Mouse (Mus musculus): ENCODE measurements around the gene Galnt17.
A peak's percentile ranks its signal among the peaks of the same experiment; 100 is the strongest.

Galnt17 gene

DNA sequence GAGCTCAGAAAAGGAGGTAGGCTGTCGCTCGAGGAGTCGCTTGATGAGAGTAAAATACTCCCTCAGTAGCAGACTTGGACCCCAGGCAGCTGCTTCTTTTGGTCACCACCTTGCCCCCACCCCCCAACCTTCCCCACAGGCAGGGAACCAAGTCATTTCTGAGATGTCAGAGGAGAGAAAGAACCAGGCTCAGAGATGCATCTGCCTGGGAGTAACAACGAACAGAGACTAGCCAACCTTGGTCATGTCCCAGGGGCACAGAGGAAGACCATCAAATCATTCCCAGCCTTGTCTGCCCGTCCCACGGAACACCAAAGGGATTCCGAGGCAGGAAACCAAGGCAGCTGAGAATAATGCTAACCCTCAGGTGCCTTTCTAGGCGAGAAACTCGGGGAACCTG is 293.0 kb downstream of the Galnt17 start:
- DNase-seq, result no peak

DNA sequence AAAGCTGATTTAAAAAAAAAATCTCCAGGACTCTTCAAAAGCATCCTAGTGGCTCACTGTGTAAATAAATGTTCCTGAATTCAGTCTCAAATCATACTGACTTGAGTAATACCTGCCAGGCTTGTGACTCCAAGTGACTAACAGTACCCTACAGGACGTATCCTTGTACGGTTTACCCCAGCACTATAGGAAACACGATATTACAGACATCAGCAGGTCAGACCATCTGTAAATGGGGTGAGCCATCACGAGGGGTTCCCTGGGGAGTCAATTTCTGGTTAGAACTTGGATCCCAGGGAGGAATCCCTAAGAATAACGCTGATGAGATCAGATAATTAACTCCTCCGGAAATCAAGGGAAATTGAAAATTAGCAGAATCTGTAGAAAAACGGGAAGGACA is 294.5 kb downstream of the Galnt17 start:
- no peak for DNase-seq

DNA sequence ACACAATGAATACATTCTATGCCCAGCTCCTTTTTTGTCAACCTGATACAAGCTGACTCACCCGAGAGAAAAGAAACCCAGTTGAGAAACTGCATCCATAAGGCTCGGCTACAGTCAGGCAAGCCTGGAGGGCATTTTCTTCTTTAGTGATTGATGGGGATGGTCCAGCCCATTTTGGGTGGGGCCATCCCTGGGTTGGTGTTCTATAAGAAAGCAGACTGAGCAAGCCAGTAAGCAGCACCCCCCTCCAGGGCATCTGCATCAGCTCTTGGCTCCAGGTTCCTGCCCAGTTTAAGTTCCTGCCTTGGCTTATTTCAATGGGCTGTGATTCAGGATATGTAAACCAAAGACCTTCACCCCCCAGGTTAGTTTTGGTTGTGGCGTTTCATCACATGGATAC is 295.2 kb downstream of the Galnt17 start:
- DNase-seq, result no peak

DNA sequence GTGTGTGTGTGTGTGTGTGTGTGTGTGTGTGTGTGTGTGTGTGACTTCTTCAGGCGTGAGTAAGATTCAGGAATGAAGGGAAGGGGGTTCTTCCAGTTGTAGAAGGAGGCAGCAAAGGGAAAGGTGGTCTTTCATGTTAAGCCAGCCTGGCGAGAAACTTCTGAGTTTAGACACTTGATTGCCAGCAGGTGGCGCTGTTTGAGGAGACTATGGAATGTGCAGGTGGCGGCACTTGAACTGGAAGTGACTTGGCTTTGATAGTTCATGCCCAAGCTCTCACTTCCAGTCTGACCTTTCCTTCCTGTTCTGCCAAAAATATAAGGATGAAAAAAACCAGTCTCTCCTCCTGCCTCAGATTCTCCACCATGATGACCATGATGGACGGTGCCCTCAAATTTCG is 298.8 kb downstream of the Galnt17 start:
- DNase-seq, result no peak

DNA sequence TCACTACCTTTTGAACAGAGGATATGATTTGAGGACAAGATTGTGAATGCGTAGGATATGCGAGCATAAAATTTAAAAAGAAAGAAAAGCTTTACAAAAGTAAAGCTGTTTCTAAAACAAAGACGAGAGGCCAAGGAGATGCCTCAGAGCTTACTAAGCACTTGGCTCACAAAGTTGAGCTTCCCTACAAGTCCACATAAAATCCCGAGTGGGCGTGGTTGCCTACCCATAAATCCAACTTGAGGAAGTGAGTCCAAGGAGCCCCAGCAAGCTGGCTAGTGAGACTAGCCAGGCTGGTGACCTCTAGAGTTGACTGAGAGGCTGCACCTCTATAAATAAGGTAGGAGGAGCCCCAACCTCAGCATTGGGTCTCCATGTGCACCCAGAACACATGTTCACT is 299.8 kb downstream of the Galnt17 start:
- no peak for DNase-seq

DNA sequence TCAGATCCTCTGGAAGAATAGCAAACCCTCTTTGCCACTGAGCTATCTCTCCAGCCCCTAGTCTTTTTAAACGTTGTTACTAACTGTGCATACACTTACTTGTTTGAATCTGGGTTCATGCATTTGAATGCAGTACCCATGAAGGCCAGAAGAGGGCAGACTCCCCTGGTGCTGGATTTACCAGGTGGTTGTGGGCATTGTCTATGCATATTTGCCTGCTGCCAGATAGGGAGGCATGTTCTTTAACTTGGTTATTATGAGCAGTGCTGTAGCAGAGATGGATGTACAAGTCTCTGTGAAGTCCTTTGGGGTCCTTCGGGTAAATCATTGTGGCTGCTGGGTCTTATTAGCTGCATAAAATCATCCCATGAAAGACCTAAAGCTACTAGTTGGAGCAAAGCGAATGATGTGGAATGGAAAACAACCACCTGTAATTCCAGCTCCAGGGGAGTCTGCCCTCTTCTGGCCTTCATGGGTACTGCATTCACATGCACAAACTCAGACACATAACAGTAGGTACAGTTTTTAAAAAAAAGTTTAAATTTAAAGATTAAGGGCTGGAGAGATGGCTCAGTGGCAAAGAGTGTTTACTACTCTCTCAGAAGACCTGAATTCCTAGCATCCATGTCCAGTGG is 300.3 kb downstream of the Galnt17 start:
- DNase-seq, result peak in 1 of 2 experiments; percentile 1

DNA sequence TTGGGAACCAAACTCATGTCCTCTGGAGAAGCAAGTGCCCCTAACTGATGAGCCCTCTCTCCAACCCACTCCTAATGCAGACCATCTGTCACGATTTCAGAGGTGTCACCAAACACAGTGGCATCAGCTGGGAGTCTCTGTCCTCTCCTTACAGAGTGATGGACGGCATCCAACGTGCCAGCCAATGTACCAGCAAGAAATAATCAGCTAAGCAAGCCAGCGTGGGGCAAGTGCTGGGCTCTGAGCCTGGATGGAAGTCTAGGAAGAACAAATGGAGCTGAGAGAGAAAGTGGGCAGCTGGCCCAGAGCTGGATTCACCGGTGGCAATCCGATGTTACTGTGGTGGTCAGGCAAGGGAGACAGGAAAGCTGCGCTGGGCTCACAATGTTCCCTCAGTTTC is 301.1 kb downstream of the Galnt17 start:
- no peak for DNase-seq

DNA sequence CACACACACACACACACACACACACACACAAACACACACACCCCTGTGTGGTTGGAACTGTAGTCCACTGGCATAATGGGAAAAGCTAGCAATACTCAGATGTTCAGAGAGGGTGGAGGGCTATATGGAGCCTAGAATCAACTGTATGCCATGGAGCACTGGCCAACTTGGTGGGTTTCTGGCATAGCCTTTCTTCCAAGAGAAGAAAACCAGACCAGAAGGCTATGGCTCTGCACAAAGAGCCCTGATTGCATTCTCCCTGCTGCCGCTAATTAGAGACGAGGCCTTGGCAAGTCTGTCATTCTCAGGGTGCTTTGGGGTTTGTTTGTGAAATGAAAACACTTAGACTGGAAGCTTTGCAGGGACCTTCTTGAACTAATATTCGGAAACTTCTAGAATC is 301.8 kb downstream of the Galnt17 start:
- DNase-seq, result no peak

DNA sequence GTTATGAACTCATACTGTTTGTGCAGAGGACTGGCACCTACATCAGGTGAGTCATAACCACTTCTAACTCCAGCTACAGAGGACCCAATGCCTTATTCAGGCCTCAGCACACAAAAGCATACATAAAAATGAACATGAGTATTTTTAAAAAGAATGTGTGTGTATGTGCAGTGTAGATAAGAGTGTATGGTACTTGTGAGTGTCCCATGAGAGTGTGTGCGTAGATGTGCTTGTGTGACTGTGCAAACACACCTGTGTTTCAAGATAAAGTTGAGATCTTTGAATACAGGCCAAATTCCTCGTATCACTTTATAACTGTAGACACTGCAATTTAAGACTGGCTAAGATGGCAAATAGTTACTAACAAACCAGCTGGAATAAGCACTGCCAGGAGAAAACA is 307.7 kb downstream of the Galnt17 start:
- DNase-seq, result no peak

DNA sequence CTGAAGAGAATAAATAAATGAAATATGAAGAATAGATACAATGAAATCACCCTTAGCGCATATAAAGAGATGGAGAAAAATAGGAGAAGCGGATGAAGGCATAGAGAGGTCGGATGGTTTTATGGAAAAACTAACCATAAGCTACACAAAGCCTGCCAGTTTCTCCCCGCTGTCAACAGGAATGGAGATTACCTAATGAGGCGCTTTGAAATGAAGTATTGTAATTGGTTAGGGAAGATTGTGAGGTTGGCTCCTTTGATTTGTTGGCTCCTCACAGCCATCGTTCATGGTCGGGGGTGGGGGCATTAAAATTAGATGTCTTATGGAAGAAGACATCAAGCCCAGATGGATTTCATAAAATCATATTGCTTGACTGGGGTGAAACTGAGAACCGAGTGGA is 329.0 kb downstream of the Galnt17 start:
- DNase-seq, result no peak

DNA sequence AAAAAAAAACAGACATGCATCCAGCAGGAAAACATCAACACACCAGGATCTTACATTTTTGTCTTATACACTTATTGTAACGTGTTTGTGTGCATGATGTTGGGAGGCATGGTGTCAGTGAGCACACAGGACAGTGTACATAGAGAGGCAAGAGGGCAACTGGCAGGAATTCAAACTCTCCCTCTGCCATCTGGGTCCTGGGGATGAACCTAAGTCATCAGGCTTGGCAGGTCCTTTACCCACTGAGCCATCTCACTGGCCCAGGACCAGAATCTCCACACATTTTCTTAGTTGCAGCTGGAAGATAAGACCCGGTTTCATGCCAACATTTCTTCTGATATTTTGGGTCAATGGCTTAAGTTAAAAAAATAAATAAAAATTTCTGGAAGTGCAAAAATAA is 329.4 kb downstream of the Galnt17 start:
- DNase-seq, result no peak

DNA sequence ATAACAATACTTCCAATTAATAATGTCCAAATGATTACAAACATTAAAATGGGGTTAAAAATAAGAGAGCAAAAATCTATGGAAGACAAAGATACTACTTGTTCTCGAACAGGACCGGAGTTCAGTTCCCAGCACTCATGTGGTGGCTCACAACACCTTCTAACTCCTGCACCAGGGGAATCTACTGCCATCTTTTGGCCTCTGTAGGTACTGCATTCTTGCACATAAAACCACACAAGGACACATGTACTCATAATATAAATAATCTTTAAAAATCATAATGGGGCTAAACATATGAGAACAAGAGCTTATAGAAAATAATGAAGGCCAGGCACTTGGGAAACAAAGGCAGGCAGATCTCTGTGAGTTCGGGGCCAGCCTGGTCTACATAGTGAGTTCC is 330.3 kb downstream of the Galnt17 start:
- DNase-seq, result no peak

DNA sequence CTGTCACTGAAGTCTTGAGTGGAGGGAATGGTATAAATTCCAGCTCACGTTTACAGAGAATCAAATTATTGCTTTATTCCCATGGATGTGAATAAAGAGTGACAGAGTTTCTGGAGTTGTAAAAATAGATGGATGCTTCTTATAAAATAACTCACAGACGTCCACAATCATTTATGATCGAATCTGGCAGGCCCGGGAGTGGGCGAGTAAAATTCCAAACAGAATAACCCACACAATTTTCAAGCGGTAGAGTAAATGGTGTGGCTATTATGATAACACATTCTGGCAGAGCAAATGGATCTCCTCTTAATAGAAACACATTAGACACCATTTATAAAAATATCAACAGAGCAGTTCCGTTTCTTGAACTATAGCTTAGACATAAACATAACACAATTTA is 355.9 kb downstream of the Galnt17 start:
- no peak for DNase-seq

DNA sequence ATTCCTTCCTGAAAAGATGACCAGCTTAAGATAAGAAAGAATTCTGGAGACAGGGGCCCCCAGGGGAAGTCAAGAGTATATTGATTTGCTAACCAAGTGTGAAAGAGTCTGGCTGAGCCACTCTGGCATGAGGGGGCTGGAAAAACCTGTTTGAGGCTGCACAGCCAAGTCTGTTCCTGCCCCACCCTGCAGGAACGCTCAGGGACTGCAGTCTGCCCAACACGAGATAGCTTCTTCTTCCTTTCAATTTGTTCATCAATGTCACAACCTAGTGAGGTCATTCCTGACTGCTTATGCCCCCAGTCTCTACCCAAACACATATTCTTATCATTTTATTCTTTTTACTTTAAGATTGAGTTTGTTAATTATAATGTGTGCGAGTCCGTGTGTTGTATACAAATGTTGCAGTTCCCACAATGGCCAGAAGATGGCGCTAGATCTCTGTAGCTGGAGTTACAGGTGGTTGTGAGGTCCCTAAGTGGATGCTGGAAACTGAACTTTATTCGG is 357.4 kb downstream of the Galnt17 start:
- no peak for DNase-seq

DNA sequence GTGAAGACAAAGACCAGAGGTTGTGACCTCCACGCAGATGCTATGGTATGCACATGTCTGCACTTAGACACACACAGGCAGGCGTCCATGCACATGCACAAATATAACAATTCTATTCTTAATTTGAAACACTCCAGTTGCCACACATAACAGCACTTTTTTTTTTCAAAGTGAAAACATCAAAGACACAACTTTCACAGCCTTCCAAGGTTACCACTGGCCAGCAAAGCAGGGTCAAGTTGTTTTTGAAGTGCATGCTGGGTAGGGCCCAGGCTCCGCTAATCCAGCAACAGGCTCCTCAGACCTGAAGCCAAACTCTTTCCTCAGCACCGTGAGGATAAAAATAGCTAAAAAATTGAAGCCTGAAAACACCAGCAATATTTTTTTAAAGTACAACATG is 357.9 kb downstream of the Galnt17 start:
- DNase-seq, result no peak

DNA sequence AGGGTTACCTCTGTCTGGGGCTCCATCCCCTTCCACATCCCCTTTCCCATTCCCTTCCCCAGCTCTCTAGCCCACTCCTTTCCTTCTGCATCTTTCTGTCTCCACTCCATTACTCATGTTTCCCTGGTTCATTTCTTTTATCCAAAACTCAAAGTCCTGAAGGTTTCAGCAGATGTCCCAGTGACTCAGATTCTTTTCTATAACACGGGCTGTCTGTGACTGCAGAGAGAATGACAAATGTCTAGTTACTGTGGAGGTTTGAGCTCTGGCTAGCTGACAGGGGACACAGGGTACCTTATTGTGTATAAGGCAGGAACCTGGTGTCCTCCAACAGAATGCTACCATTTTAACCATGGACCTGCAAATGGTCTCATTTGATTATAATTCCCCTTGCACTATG is 358.6 kb downstream of the Galnt17 start:
- DNase-seq, result no peak

DNA sequence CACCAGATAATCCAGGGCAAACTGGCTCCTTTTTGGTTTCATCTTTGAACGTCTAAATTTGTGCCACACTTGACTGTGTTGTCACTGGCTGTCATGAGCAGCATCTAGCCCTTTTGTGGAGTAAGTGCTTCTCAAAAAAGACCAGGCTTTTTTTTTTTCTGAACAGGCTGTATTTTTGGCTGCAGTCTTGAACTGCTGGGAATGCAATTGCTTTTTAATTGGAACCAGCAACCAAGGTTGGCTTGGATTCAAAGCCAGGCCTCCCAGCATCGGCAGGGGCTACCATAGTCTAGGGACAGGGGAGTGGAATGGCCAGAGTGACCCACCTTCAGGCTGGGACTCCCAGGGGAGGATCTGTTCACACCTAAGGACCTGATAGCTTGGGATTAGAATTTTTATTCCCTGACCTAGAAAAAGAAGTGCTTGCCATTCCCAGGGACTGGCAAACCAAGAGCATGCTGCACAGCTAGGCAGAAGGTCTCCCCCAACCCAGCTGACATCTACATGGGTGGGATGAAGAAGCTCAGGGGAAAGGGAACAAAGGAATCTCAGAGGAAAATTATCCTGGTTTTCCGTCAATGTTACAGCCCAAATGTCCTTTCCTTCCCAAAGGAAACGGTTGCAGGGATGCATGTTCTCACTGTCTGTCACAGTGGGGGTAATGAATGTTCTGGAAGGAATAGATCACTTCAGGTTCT is 369.2 kb downstream of the Galnt17 start:
- DNase-seq, result no peak

DNA sequence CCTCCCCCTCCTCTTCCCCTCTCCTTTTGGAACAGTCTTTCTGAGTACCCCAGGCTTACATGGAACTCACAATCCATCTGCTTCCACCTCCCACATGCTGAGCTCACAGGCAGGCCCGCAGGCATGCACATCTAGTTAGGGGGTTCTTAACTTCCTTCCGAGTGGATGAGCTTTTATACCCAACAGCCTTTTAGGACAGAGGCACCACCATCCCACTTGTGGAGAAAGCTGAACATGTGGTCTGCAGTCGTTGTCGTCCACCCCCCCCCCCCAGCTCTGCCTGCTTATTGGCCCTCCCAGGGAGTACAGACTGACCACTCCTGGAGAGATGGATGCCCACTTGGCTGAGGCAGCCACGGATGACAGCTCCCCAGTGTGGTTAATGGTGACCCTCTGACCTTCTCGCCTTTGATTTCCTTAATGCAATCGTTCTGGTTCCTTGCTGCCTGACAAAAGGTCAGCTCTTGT is 370.0 kb downstream of the Galnt17 start:
- DNase-seq, result no peak

DNA sequence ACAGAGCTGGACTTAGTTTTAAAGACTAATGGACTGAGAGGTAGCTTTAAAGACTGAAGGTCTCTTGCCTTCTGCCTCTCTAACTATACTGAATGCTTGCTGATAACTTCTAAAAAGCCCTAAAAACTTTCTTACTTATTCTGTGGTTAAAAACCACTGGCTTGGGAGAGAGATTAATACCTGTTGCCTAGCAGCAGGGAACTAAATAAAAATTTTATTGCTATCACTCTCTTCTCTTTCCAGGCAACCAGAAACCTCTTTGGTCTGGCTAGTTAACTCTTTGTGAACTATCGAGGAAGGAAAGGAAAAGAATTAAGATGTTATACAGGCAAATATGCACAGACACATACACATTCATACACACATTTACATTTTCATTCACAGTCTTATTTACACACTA is 377.3 kb downstream of the Galnt17 start:
- DNase-seq, result no peak

DNA sequence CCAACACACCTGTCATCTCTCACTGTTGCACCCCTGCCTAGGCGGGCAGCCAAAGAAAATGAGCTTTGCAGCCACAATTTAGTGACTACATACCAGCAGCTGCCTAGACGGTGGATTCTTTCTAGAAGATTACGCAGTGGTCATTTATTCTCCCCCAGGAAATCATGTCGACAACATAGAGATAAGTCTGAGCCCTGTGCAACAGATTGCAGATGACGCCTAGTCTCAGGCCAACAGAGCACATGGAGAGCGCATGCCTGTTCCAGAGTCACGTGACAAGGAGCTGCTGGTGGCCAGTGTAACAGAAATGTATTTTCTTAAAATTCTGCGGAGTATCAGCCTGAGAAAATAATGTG is 380.5 kb downstream of the Galnt17 start:
- no peak for DNase-seq

DNA sequence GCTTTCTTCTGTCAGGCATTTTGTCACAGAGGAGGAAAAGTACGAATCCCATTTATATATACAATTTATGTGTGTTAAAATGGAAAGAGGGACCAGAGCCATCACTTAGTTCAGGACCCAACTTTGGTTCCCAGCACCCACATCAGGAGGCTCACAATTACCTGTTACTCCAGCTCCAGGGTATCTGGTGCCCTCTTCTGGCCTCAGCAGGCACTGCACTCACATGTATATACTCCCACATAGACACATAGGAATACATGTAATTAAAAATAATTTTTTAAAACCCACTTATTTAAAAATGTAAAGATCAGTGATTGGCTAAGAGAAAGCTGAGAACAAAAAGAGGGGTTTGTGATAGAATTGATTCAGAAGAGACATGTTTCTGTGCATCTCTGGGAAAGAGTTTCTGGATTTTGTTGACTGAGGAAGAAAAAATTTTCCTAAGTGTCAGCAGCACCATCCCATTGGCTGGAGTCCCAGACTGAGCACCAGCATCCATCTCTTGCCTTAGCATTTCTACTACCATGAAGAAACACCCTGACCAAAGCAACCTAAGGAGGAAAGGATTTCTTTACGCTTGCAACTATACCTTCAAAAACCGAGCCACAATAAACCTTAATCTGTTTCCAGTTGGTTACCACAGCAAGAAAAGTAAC is 381.0 kb downstream of the Galnt17 start:
- DNase-seq, result no peak

DNA sequence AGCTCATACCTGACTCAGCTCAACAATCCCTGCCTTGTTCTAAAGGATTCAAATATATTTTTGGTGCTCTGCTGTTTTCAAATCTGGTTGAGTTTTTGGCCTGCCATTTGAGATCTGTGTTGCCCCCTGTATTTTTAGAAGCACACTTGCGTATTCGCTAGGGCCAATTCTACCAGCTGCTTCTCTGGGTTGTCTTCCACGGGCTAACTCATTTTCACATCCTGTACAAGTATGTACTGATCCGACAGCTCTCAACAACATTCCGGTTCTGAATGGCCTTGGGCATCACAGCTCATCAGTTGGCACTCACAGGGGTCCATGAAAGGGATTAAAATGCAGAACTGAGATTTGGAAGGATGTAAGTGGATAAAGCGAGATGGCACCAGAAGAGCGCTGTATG is 382.6 kb downstream of the Galnt17 start:
- DNase-seq, result no peak

DNA sequence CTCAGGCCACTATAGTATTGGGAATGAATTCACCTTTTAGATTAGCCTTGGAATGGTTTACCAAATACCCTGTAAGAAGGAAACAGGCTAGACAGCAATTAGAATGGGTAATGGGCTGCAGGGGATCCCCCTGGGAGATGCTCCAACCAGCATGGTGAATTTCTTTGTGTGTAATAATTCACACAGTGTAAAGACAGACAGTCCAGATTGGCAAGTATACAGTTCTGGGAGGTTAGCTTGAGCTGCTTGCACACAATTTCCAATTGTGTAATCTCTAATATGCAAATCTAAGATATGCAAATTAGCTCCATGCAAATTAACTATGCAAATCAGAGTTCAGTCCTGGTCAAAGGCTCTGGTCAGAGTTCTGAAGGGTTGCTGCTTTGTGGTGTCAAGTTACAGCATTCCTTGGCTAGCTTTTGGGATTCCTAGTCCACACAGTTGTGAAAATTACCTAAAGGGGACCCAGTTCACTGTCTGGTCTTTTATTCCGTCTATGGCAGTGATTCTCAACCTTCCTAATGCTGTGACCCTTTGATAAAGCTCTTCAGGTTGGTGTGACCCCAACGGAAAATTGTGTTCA is 384.0 kb downstream of the Galnt17 start:
- DNase-seq, result no peak

DNA sequence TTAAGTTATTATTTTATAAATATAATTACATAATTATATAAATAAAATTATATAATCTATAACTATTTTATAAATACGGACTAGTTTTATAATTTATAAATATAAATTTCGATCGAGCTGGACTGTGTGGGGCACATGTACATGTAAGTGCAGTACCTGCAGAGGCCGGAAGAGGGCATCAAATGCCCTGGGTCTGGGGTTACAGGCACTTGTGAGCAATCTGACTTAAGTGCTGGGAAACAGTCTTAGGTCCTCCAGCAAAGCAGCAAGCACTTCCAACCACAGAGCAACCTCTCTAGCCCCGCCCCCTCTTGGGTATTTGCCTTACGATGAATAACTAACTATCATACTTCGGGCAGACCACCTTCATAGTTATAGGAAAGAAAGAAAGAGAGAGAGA is 388.3 kb downstream of the Galnt17 start:
- no peak for DNase-seq
